Mouse (Mus musculus): ENCODE measurements around the gene Slc9a3r2. TPM values are rescaled to one million over a fixed set of nuclear protein-coding genes. Genes with fewer than 3 reads are reported as not detected.

The Slc9a3r2 gene
- polyA plus RNA-seq, 1 experiment from 2014 or later: 28.1 TPM

DNA sequence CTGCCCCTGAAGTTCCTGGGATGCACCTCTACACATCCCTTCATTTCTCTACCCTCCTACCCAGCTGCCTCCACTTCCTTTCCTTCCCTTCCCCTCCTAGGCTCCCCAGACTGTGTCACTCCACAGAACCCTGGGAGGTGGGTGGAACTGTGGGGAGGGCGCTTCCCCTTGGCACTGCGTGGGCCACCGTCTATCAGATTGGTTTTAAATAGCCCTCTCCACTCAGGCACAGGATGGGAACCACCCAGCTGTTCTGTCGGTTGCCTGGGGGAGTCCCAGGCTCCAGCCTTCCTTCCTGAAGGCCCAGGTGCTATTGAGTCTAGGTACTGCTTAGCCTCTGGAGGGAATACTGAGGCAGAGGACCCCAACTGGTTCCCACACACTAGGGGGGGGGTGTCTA lies 15.1 kb downstream of the Slc9a3r2 start:
- no peak overlapping the region for H3K9ac ChIP-seq (replicated peaks; ENCODE audit: low read depth, low read length)
- peaks cover 12% of the 10 kb centered on the region for H3K4me1 ChIP-seq (replicated peaks; ENCODE audit: control insufficient read depth, insufficient read depth, low read length)
- no peak overlapping the region for H3K4me3 ChIP-seq (replicated peaks; ENCODE audit: low read length)
- ATAC-seq: no peak
- H3K27me3 ChIP-seq (replicated peaks; ENCODE audit: control insufficient read depth, insufficient read depth, low read length): no peaks in the 10 kb centered on the region
- no peak overlapping the region for H3K27ac ChIP-seq (ENCODE audit: low read length)
- H3K4me2 ChIP-seq (ENCODE audit: low read length): no peak overlapping the region
- 88% methylated on average over 4 of the region's 4 CpGs for WGBS
- H3K36me3 ChIP-seq (ENCODE audit: control insufficient read depth, insufficient read depth): peaks cover 2% of the 10 kb centered on the region; the same call in 1 of the 2 replicates
- no peaks in the 10 kb centered on the region for H3K9me3 ChIP-seq (ENCODE audit: control insufficient read depth, low read length)

DNA sequence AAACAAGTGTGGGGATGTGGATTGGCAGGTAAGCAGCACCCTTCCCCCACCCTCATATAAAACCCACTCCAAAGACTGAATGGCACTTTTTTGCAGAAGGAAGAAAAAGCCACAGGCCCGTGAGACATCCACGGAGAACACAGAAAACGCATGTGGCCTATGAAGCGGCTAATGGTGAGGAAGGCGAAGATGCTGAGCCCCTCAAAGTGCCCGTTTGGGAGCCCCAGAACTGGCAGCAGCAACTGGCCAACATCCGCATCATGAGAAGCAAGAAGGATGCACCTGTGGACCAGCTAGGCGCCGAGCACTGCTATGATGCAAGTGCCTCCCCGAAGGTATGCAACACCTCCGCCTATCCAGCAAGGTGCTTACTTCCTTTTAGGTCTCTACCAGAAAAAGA lies 16.3 kb downstream of the Slc9a3r2 start:
- H3K4me2 ChIP-seq (ENCODE audit: low read length): no peak overlapping the region
- H3K36me3 ChIP-seq (ENCODE audit: control insufficient read depth, insufficient read depth): peaks cover 6% of the 10 kb centered on the region; the same call in 1 of the 2 replicates
- no peak overlapping the region for H3K27ac ChIP-seq (ENCODE audit: low read length)
- H3K9ac ChIP-seq (replicated peaks; ENCODE audit: low read depth, low read length): no peak overlapping the region
- H3K4me1 ChIP-seq (replicated peaks; ENCODE audit: control insufficient read depth, insufficient read depth, low read length): peaks cover 12% of the 10 kb centered on the region
- WGBS: 92% methylated on average over 11 of the region's 11 CpGs
- no peaks in the 10 kb centered on the region for H3K9me3 ChIP-seq (ENCODE audit: control insufficient read depth, low read length)
- H3K27me3 ChIP-seq (replicated peaks; ENCODE audit: control insufficient read depth, insufficient read depth, low read length): no peaks in the 10 kb centered on the region
- H3K4me3 ChIP-seq (replicated peaks; ENCODE audit: low read length): no peak overlapping the region
- ATAC-seq: no peak

DNA sequence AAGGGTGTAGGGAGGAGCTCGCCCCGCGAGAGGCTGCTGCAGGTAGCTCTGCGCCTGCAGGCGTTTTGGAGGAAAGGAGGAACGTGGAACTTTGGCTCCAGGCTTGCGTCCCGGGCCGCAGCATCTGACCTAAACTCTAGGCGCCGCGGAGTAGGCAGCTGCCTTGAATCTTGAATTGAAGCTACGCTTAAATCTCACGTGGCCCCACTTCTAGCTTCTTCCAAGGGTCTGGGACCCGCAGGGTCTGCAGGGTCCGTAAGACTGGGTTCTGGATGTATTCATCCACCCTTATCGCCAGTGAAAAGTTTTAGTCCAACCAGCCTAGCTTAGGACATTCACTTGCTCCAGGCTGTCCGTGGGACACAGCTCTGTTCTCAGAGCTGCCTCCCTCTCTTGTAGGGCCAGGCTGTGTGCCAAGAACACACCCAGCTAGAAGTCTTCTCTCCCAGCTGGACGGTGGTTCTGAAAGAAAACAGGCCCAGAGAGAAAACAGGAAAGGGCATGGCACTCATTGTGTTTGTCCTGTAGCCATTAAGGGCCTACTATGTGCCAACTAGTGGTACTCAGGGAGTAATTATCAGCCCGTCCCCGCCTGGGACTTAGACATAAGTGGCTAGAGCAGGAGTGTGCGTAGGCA lies 17.2 kb downstream of the Slc9a3r2 start:
- Histone ChIP-seq H3K27me3 (replicated peaks; ENCODE audit: control insufficient read depth, insufficient read depth, low read length) (no peaks in the 10 kb centered on the region), H3K9ac (replicated peaks; ENCODE audit: low read depth, low read length) (peak overlapping the region; percentile 68), H3K27ac (ENCODE audit: low read length) (peak overlapping the region; percentile 52), H3K9me3 (ENCODE audit: control insufficient read depth, low read length) (no peaks in the 10 kb centered on the region), H3K4me2 (ENCODE audit: low read length) (peak overlapping the region; percentile 81), H3K4me3 (replicated peaks; ENCODE audit: low read length) (peak overlapping the region; percentile 68), H3K36me3 (ENCODE audit: control insufficient read depth, insufficient read depth) (peaks cover 6% of the 10 kb centered on the region), H3K4me1 (replicated peaks; ENCODE audit: control insufficient read depth, insufficient read depth, low read length) (peaks cover 12% of the 10 kb centered on the region)
- 9% methylated on average over 22 of the region's 22 CpGs for WGBS
- peak; percentile 21; the same call in 1 of the 2 replicates for ATAC-seq

DNA sequence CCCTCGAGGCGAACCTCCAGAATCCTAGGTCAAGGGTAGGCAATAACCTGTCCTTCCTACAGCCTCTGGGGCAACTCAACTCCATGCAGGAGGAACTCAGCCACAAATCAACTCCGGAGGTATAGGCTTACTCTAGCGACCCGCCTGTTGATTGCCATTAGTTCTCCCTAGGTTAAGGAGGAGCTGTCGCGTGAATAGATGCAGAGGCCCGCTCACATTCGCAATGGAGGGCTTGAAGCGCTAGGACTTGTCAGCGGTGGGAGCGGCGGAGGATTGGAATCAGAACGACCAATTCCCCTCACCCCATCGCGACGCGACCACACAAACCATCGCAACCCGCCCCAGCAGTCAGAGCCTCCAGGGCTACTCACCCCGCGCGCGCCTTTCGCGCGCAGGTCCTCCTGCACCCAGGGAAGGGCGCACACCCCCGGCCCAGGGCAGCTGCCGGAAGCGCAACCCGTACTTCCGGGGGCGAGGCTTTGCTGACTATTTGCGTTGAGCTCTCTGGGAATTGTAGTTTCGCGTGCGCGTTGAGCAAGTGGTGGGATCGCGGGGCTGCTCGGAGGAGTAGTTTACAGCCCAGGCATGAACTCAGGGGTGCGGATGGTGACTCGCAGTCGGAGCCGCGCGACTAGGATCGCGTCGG lies 17.8 kb downstream of the Slc9a3r2 start, which contains the start of the genes Tsc2 and Nthl1:
Gene Tsc2 (minus strand): TSS at position 464 of the 646 bp plus-strand sequence.
Gene Nthl1 (plus strand): TSS at position 514 of the 646 bp plus-strand sequence.
- peaks cover 12% of the 10 kb centered on the region for H3K4me1 ChIP-seq (replicated peaks; ENCODE audit: control insufficient read depth, insufficient read depth, low read length)
- peaks cover 12% of the 10 kb centered on the region for H3K36me3 ChIP-seq (ENCODE audit: control insufficient read depth, insufficient read depth)
- H3K4me3 ChIP-seq (replicated peaks; ENCODE audit: low read length): peak within 1 kb of the TSS; percentile 68
- ATAC-seq: peak; percentile 95
- peak within 1 kb of the TSS; percentile 81 for H3K4me2 ChIP-seq (ENCODE audit: low read length)
- WGBS: 2% methylated on average over 51 of the region's 51 CpGs
- no peaks in the 10 kb centered on the region for H3K27me3 ChIP-seq (replicated peaks; ENCODE audit: control insufficient read depth, insufficient read depth, low read length)
- peak within 1 kb of the TSS; percentile 68 for H3K9ac ChIP-seq (replicated peaks; ENCODE audit: low read depth, low read length)
- no peaks in the 10 kb centered on the region for H3K9me3 ChIP-seq (ENCODE audit: control insufficient read depth, low read length)
- peak within 1 kb of the TSS; percentile 52 for H3K27ac ChIP-seq (ENCODE audit: low read length)

DNA sequence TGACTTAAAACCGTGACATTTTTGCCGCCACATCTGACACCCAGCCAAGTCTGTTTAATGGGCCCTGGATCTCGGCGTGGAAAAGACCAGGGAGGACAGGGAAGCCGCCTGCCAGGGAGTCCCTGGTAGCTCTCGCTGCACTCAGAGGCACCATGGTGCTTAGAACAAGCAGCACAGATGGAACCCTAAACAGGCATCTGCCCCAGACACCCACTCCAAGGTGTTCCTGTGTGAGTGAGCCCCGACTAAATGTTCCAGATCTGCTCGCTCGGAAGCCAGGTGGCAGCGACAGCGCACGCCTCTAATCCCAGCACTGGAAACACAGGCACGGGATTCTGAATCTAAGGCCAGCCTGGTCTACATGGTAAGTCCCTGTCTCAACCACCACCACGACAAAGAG lies 20.1 kb downstream of the Slc9a3r2 start:
- Histone ChIP-seq H3K36me3 (ENCODE audit: control insufficient read depth, insufficient read depth) (peaks cover 14% of the 10 kb centered on the region), H3K4me2 (ENCODE audit: low read length) (no peak overlapping the region), H3K4me1 (replicated peaks; ENCODE audit: control insufficient read depth, insufficient read depth, low read length) (peaks cover 12% of the 10 kb centered on the region), H3K27me3 (replicated peaks; ENCODE audit: control insufficient read depth, insufficient read depth, low read length) (no peaks in the 10 kb centered on the region), H3K9me3 (ENCODE audit: control insufficient read depth, low read length) (no peaks in the 10 kb centered on the region), H3K27ac (ENCODE audit: low read length) (no peak overlapping the region), H3K4me3 (replicated peaks; ENCODE audit: low read length) (no peak overlapping the region), H3K9ac (replicated peaks; ENCODE audit: low read depth, low read length) (no peak overlapping the region)
- no peak for ATAC-seq
- WGBS: 88% methylated on average over 14 of the region's 14 CpGs

DNA sequence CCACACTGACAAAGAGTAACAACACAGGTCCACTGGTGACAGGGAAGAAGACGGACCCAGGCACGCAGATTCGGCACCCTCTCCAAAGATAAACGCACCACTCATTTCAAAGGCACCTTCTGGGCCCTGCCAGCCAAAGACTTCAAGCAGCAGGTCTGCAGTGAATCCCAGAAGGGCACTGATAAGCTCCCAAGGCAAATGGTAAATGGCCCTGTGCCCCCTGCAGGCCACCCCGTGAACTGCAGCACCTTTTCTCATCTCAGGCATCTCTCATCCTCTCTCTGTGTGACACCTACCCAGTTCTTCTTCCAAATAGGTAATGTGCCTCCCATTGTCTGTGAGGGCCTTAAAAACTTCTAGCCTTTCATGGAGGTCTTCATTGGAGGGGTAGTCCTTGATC lies 21.5 kb downstream of the Slc9a3r2 start:
- Histone ChIP-seq H3K27ac (ENCODE audit: low read length) (no peak overlapping the region), H3K4me1 (replicated peaks; ENCODE audit: control insufficient read depth, insufficient read depth, low read length) (peaks cover 12% of the 10 kb centered on the region), H3K9ac (replicated peaks; ENCODE audit: low read depth, low read length) (no peak overlapping the region), H3K4me2 (ENCODE audit: low read length) (no peak overlapping the region), H3K27me3 (replicated peaks; ENCODE audit: control insufficient read depth, insufficient read depth, low read length) (no peaks in the 10 kb centered on the region), H3K9me3 (ENCODE audit: control insufficient read depth, low read length) (no peaks in the 10 kb centered on the region), H3K4me3 (replicated peaks; ENCODE audit: low read length) (no peak overlapping the region), H3K36me3 (ENCODE audit: control insufficient read depth, insufficient read depth) (peaks cover 15% of the 10 kb centered on the region)
- ATAC-seq: no peak
- WGBS: 52% methylated on average over 5 of the region's 5 CpGs

DNA sequence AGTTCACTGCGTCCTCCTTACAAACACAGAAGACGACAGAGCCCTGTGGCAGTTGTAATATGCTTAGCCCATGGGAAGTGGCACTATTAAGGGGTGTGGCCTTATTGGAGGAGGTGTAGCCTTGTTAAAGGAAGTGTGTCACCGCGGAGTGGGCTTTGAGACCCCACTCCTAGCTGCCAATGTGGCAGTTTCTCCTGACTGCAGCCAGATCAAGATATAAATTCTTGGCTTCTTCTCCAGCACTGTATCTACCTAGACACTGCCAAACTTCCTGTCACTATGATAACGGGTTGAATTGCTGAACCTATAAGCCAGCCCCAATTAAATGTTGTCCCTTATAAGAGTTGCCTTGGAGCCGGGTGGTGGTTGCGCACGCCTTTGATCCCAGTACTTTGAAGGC lies 24.7 kb downstream of the Slc9a3r2 start:
- Histone ChIP-seq H3K36me3 (ENCODE audit: control insufficient read depth, insufficient read depth) (peaks cover 43% of the 10 kb centered on the region), H3K9ac (replicated peaks; ENCODE audit: low read depth, low read length) (no peak overlapping the region), H3K4me2 (ENCODE audit: low read length) (no peak overlapping the region), H3K27me3 (replicated peaks; ENCODE audit: control insufficient read depth, insufficient read depth, low read length) (no peaks in the 10 kb centered on the region), H3K27ac (ENCODE audit: low read length) (no peak overlapping the region), H3K9me3 (ENCODE audit: control insufficient read depth, low read length) (no peaks in the 10 kb centered on the region), H3K4me1 (replicated peaks; ENCODE audit: control insufficient read depth, insufficient read depth, low read length) (no peaks in the 10 kb centered on the region), H3K4me3 (replicated peaks; ENCODE audit: low read length) (no peak overlapping the region)
- ATAC-seq: no peak
- WGBS: 93% methylated on average over 8 of the region's 8 CpGs

DNA sequence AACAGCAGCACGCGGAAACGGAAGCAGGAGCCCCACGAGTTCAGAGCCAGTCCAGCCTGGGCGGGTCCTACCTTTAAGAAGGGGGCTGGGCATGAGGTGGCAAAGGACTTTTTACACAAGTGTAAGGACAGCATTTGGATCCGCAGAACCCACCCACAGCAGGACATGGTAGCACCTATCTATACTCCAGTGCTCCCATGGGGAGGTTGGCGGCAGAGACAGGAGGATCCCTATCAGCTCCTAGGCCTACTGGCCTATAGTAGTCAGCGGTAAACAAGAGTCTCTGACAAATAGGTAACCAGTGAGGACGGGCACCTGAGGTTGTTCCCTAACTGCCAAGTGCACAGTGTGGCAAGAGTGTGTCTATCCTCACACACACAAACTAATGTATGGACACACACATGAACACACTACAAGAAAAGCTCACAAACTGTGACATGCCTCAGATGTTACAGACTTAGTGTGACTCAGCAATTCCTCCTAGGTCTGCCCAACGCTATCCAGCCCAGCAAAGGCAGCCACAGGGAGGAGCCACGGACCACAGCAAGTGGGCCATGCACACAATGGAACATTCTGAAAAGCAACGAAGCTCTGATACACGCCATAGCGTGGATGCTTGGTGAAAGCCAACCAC lies 32.4 kb downstream of the Slc9a3r2 start:
- ATAC-seq: no peak
- H3K4me1 ChIP-seq (replicated peaks; ENCODE audit: control insufficient read depth, insufficient read depth, low read length): no peaks in the 10 kb centered on the region
- H3K27me3 ChIP-seq (replicated peaks; ENCODE audit: control insufficient read depth, insufficient read depth, low read length): no peaks in the 10 kb centered on the region
- no peak overlapping the region for H3K4me2 ChIP-seq (ENCODE audit: low read length)
- peaks cover 45% of the 10 kb centered on the region for H3K36me3 ChIP-seq (ENCODE audit: control insufficient read depth, insufficient read depth)
- H3K9ac ChIP-seq (replicated peaks; ENCODE audit: low read depth, low read length): no peak overlapping the region
- WGBS: 89% methylated on average over 14 of the region's 14 CpGs
- H3K27ac ChIP-seq (ENCODE audit: low read length): no peak overlapping the region
- H3K4me3 ChIP-seq (replicated peaks; ENCODE audit: low read length): no peak overlapping the region
- no peaks in the 10 kb centered on the region for H3K9me3 ChIP-seq (ENCODE audit: control insufficient read depth, low read length)

DNA sequence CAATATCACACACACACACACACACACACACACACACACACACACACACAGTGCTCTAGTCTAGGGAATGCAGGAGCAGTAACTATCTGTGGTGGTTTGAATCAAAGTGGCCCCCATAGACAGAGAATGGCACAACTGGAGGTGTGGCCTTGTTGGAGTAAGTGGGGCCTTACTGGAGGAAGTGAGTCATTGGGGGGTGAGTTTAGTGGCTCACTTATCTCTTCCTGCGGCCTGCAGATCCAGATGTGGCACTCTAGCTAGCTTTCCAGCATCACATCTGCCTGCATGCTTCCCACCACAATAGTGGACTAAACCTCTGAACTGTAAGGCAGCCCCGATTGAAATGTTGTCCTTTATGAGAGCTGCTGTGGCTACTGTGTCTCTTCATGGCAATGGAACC lies 39.4 kb downstream of the Slc9a3r2 start:
- H3K4me1 ChIP-seq (replicated peaks; ENCODE audit: control insufficient read depth, insufficient read depth, low read length): no peaks in the 10 kb centered on the region
- no peak overlapping the region for H3K4me2 ChIP-seq (ENCODE audit: low read length)
- WGBS: 98% methylated on average over 2 of the region's 2 CpGs
- no peak overlapping the region for H3K9ac ChIP-seq (replicated peaks; ENCODE audit: low read depth, low read length)
- H3K36me3 ChIP-seq (ENCODE audit: control insufficient read depth, insufficient read depth): peaks cover 18% of the 10 kb centered on the region
- H3K27me3 ChIP-seq (replicated peaks; ENCODE audit: control insufficient read depth, insufficient read depth, low read length): no peaks in the 10 kb centered on the region
- H3K4me3 ChIP-seq (replicated peaks; ENCODE audit: low read length): no peak overlapping the region
- no peak overlapping the region for H3K27ac ChIP-seq (ENCODE audit: low read length)
- H3K9me3 ChIP-seq (ENCODE audit: control insufficient read depth, low read length): no peaks in the 10 kb centered on the region
- ATAC-seq: no peak

Measured in forebrain, embryonic 16.5 days (tissue).